Mouse (Mus musculus) ES-E14 (cell line): ENCODE measurements around the gene Anapc2.

Experiments used
- CHD2 ChIP-seq: IDR thresholded peaks from 2 replicates; pipeline ENCODE4 v1.6.1; 2014; ENCODE audit warnings: mild to moderate bottlenecking, low read depth, low read length, inconsistent platforms
- HCFC1 ChIP-seq: IDR thresholded peaks from 2 replicates; pipeline ENCODE4 v1.6.1; 2012; ENCODE audit warnings: low read length, inconsistent platforms, borderline replicate concordance; ENCODE audit not compliant: insufficient read depth
- MAFK ChIP-seq: IDR thresholded peaks from 2 replicates; pipeline ENCODE4 v1.6.1; 2014; ENCODE audit warnings: mild to moderate bottlenecking, low read depth, low read length, inconsistent platforms; ENCODE audit not compliant: insufficient read depth
- ZC3H11A ChIP-seq: IDR thresholded peaks from 2 replicates; pipeline ENCODE4 v1.6.1; 2012; ENCODE audit warnings: low read depth, mild to moderate bottlenecking, inconsistent platforms, low read length, borderline replicate concordance
- ZNF384 ChIP-seq: IDR thresholded peaks from 2 replicates; pipeline ENCODE4 v1.6.1; 2012; ENCODE audit warnings: low read depth, low read length, inconsistent platforms

DNA sequence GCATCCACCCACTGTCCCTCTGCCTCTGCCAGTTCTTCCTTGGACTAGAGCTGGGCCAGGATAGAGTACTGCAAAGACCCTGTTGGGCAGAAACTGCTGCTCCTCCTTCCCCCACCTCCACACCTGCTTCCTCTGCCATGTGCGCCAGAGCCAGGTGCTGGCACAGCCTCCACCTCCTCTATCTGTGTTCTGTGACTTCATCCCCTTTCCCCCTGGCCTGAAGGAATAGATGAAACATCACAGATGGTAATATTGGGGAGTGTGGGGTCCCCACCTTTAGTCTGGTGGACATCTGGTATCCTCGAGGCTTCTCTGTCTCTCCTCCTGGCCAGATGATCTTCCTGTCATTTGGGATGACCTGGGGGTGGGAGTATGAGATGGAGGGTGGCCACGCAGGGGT lies 31.2 kb downstream of the Anapc2 start:
- no peak for TF ChIP-seq MAFK
- no peak for TF ChIP-seq ZNF384
- TF ChIP-seq CHD2 = no peak
- no peak for TF ChIP-seq ZC3H11A
- no peak for TF ChIP-seq HCFC1
